Mouse (Mus musculus) hindbrain, embryonic 10.5 days (tissue): ENCODE results near the gene Yars2. TPM values are rescaled to one million over a fixed set of nuclear protein-coding genes. Genes with fewer than 3 reads are reported as not detected.
"Not testable (repeated sequence)": the region's sequence is repeated elsewhere in the genome, so short reads cannot be mapped to it uniquely, and the experiment has no call there.

ENCODE experiments used
- DNase-seq: peaks from one replicate; pipeline ENCODE4 v3.0.0-alpha.2; 2017; ENCODE audit warnings: low spot score
- H3K27ac ChIP-seq: fragments of 300-500 bp; sonication (generic); 2 replicates; pipeline ENCODE4 v1.5.1; 2016; ENCODE audit warnings: mild to moderate bottlenecking, moderate library complexity
- H3K27me3 ChIP-seq: fragments of 300-500 bp; sonication (generic); 2 replicates; pipeline ENCODE4 v1.6.1; 2016; ENCODE audit warnings: mild to moderate bottlenecking; ENCODE audit not compliant: poor library complexity, insufficient read depth, severe bottlenecking
- H3K36me3 ChIP-seq: fragments of 300-500 bp; sonication (generic); 2 replicates; pipeline ENCODE4 v1.6.1; 2016; ENCODE audit warnings: mild to moderate bottlenecking, moderate library complexity
- H3K4me1 ChIP-seq: fragments of 300-500 bp; sonication (generic); replicated peaks from 2 replicates; pipeline ENCODE4 v1.6.1; 2016; ENCODE audit warnings: mild to moderate bottlenecking
- H3K4me3 ChIP-seq: fragments of 300-500 bp; sonication (generic); 2 replicates; pipeline ENCODE4 v1.5.1; 2016; ENCODE audit warnings: mild to moderate bottlenecking, moderate library complexity
- H3K9me3 ChIP-seq: fragments of 300-500 bp; sonication (generic); 2 replicates; pipeline ENCODE4 v1.6.1; 2016; ENCODE audit warnings: mild to moderate bottlenecking, moderate library complexity
- WGBS: fragments of 180-500 bp; shearing (Covaris S2); methylation state at CpG from one replicate; pipeline ENCODE4 v1.1.7; 2016; 5-methylcytosine and 5-hydroxymethylcytosine counted together
- polyA plus RNA-seq: library from polyadenylated mRNA; unstranded; fragments of >200 nt; fragmentation: Nextera tagmentation; extraction: Ambion mirVana; gene quantifications from 2 replicates; pipeline ENCODE4 v1.2.1, GENCODE M21; 2016

Yars2 gene
- polyA plus RNA-seq, 1 experiment from 2014 or later, result 39.8 TPM

DNA sequence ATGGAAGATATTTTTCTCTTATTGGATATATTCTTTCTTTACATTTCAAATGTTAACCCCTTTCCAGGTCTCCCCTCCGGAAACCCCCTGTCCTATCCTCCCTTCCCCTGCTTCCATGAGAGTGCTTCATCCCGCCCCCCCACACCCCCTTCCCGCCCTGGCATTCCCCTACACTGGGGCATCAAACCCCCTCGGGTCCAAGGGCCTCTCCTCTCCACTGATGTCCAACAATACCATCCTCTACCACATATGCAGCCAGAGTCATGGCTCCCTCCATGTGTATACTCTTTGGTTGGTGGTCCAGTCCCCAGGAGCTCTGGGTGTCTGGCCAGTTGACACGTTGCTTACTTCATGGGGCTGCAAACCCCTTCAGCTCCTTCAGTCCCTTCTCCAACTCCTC, 8.6 kb downstream of the Yars2 start:
- H3K4me1 ChIP-seq, result no peaks in the 10 kb centered on the region
- peaks cover 93% of the 10 kb centered on the region for H3K36me3 ChIP-seq
- H3K9me3 ChIP-seq, result no peaks in the 10 kb centered on the region
- no peak overlapping the region for H3K4me3 ChIP-seq
- H3K27ac ChIP-seq, result no peak overlapping the region
- no peaks in the 10 kb centered on the region for H3K27me3 ChIP-seq
- DNase-seq, result no peak
- WGBS, result 82% methylated on average over 5 of the region's 5 CpGs

DNA sequence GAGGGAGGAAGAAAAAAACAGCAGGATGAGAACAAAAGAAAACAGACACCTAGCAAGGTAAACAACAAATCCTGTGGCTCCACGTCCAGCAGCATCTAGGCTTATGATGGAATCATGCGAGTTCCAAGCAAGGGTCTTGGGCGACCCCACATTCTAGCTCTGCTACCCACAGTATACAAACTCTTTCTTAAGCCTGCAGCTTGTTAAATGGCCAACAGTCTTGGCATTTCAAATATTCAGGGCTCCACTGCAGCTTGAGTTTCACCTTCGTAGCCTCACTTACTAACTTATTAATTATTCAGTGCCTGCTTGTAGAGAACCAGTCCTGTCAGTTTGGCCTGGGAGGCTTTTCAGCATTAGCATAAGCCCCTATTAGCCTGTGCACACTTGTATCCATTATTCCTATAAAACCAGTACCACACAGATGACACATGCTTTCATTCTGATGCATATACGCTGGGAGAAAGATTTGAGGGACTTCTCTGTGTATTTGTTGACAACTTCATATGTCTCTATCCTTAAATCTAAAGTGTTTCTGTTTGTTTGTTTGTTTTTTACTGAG, 23.1 kb downstream of the Yars2 start:
- no peak overlapping the region for H3K27ac ChIP-seq
- no peak for DNase-seq
- H3K4me1 ChIP-seq, result no peaks in the 10 kb centered on the region
- H3K9me3 ChIP-seq, result no peaks in the 10 kb centered on the region
- 83% methylated on average over 5 of the region's 5 CpGs for WGBS
- H3K4me3 ChIP-seq, result no peak overlapping the region
- H3K36me3 ChIP-seq, result peaks cover 77% of the 10 kb centered on the region
- no peaks in the 10 kb centered on the region for H3K27me3 ChIP-seq

DNA sequence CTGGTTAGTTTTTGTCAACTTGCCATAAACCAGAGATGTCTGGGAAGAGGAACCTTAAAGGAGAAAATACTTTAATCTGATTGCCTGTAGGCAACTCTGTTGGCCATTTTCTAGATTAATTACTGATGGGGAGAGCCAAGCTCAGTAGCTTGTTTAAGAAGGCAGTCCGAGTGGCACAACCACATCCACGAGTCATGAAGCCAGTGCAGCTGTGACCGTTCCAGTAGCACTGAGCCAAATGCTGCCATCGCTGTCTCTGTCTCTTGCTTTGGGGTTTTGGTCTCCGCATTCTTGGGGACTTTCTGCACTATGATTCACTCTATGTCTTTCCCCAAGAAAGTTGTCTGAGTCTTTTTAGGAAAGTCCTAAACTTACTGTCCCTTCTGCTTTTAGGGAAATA, 43.7 kb downstream of the Yars2 start:
- H3K27ac ChIP-seq, result no peak overlapping the region
- 93% methylated on average over 5 of the region's 5 CpGs for WGBS

GRCm38 (mm10) chr16:16357908-16358307, 55.1 kb downstream of the Yars2 start:
- peak overlapping the region; percentile 86 for H3K4me3 ChIP-seq
- H3K9me3 ChIP-seq, result peaks cover 7% of the 10 kb centered on the region; the same call in 1 of the 2 replicates

More for the DNA sequence above, 43.7 kb downstream of the Yars2 start:
- Histone ChIP-seq H3K36me3 (peaks cover 30% of the 10 kb centered on the region), H3K27me3 (no peaks in the 10 kb centered on the region), H3K4me3 (no peak overlapping the region), H3K4me1 (no peaks in the 10 kb centered on the region), H3K9me3 (0 out of 2 replicates have a peak, but pooled peaks cover 2% of the 10 kb centered on the region)
- DNase-seq, result no peak

DNA sequence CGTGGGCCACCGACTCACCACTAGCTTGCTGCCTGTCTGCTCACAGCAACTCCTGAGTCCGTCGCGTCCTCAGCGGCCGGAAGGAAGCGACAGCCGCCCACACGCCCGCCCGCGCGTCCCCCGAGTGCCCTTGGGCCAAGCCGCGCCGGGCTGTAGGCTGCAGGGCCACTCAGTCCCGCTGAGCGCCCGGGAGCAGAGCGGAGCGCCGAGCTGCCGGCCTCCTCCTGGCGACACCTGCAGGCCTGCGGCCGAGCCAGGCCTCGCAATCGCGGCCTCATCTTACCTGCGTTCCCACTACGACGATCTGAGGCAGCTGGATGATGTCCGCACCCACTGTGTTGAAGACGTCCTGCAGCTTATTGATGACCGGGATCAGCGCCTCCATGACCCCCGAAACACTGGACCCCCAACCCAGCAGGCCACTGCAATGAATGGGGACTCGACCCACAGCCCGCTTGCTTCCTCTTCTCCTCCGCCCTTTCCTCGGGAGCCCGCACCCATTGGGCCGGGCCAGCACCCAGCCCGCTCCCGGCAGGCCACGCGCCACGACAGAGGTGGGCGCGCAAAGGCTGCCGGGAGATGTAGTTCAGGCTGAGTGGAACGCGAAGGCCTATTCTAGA, 55.8 kb downstream of the Yars2 start, which contains the start of gene Dnm1l:
Gene Dnm1l, minus strand, starts transcription at position 479 of the 620 bp plus-strand sequence.
- Histone ChIP-seq H3K9me3 (0 out of 2 replicates have a peak, but pooled peaks cover under 1% of the 10 kb centered on the region), H3K27ac (peak within 1 kb of the TSS; percentile 94), H3K4me3 (peak within 1 kb of the TSS; percentile 86), H3K27me3 (no peaks in the 10 kb centered on the region), H3K4me1 (peaks cover 12% of the 10 kb centered on the region), H3K36me3 (peaks cover 2% of the 10 kb centered on the region)
- peak; percentile 89 for DNase-seq
- under 1% methylated on average over 55 of the region's 55 CpGs for WGBS

More at GRCm38 (mm10) chr16:16357908-16358307, 55.1 kb downstream of the Yars2 start:
- Histone ChIP-seq H3K27me3 (no peaks in the 10 kb centered on the region), H3K4me1 (peaks cover 12% of the 10 kb centered on the region), H3K36me3 (peaks cover 9% of the 10 kb centered on the region), H3K27ac (peak overlapping the region; percentile 94)
- WGBS, result 11% methylated on average over 6 of the region's 6 CpGs
- peak; percentile 6 for DNase-seq

GRCm38 (mm10) chr16:16359101-16359482, 56.3 kb downstream of the Yars2 start:
- H3K36me3 ChIP-seq, H3K27me3 ChIP-seq, H3K9me3 ChIP-seq, DNase-seq: not testable (repeated sequence)
- H3K4me1 ChIP-seq, result peaks cover 12% of the 10 kb centered on the region
- peak overlapping the region; percentile 86 for H3K4me3 ChIP-seq
- peak overlapping the region; percentile 94 for H3K27ac ChIP-seq
- WGBS, result 55% methylated on average over 9 of the region's 9 CpGs

Other genes starting within 250 kb of the Yars2 start
- gene Pkp2, start 89.6 kb upstream of the Yars2 start, polyA plus RNA-seq, result 5.6 and 8.5 TPM in 2 replicates
- 52.4 and 56.3 TPM in 2 replicates for gene Dnm1l, start 56.0 kb downstream of the Yars2 start, polyA plus RNA-seq